Comparison of ENCODE assay signal across 13 mouse cellular contexts in the genomic region with DNA sequence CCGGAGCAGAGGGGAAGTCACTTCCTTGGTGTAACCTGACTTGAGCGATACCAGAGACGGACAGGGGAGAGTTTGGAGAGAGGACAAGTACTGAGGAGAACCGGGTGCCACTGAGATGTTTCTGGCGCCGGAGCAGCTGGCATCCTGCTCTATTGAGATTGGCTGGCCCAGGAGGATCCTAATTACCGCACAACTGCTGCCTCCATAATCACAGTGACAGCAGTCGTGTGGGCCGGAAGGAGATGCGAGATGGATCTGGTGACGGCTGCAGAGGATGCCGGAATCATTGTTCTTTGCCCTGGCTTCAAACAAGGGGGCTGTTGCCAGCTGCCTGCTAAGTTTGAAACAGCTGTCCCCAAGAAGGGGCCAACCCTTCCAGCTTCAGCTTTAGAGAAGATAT.
DNase-seq lines count a peak whose midpoint lies in the region; ATAC-seq lines count a peak whose summit lies in the region.
"Had no signal": no experiment of that assay in that cellular context is flagged by ENCODE, and none has a peak within 500 bp of the region (broad histone marks: within the 10 kb centered on the region; RNA-seq: fewer than 3 reads in every experiment).

No protein-coding gene starts in this region.

- intact Hi-C loops in gastrocnemius, postnatal 14 days (cut with DNase I; ENCODE audit: low total_unique reads), result loop anchor here (10.0 kb wide), 1 partner anchor 220 kb away; no protein-coding TSS in a partner anchor

- no peak for DNase-seq in frontal cortex, postnatal 25 days (ENCODE audit: low spot score in 2 of 2)
- peak; percentile 33 to 49 for DNase-seq in layer of hippocampus, adult 8-10 months (ENCODE audit: low spot score in 2 of 2)
- no peak for DNase-seq in layer of hippocampus, adult 9-10 months (ENCODE audit: low spot score)
- DNase-seq in Muller cell, postnatal 12 days (ENCODE audit: inconsistent ontology term), result peak; percentile 31
- peak; percentile 53 for DNase-seq in gastrocnemius, postnatal 14 days
- no peak for DNase-seq in adrenal gland, postnatal 14 days
- DNase-seq: kidney, postnatal 25 days; lung, postnatal 36 days; midbrain, embryonic 14.5 days; thymus, postnatal 36 days had no signal

- ATAC-seq in frontal cortex, adult (ENCODE audit: low TSS enrichment), result peak; percentile 65; the same call in 1 of the 2 replicates
- ATAC-seq: CD4-positive, CD25-positive, alpha-beta regulatory T cell, adult 4 months; intestine, embryonic 15.5 days had no signal

Comparison
In these comparisons a context has a peak if more than half of its experiments do, and no peak if none do; other contexts are left out.
1. DNase-seq: peak in layer of hippocampus, adult 8-10 months (2 of 2), Muller cell, postnatal 12 days (single experiment) and gastrocnemius, postnatal 14 days (single experiment); none in frontal cortex, postnatal 25 days (0 of 2), layer of hippocampus, adult 9-10 months (single experiment) and adrenal gland, postnatal 14 days (single experiment).